Mouse (Mus musculus) MEL (cell line): ENCODE data around the gene 9230104L09Rik. TPM values are rescaled to one million over a fixed set of nuclear protein-coding genes. Genes with fewer than 3 reads are reported as not detected.

ENCODE experiments used
- DNase-seq: peaks from one replicate; pipeline ENCODE4 v3.0.0; 2011; ENCODE audit warnings: low read depth, low spot score
- H3K27ac ChIP-seq: 2 replicates; pipeline ENCODE4 v1.5.1; 2012; ENCODE audit warnings: low read depth, mild to moderate bottlenecking, control low read depth, low read length, moderate library complexity; ENCODE audit not compliant: control insufficient read depth
- H3K27me3 ChIP-seq, 2 experiments: fragments of 150-350 bp in 1 of 2; sonication (generic) in 1 of 2; 2 replicates each; pipeline ENCODE4 v1.6.1; 2012; ENCODE audit warnings: low read length in 2 of 2, mild to moderate bottlenecking in 2 of 2, improper control_type of control experiment in 1 of 2, moderate library complexity in 1 of 2; ENCODE audit not compliant: insufficient read depth in 2 of 2, control insufficient read depth in 1 of 2
- H3K36me3 ChIP-seq, 2 experiments: 2 replicates each; pipeline ENCODE4 v1.6.1; 2012 to 2014; ENCODE audit warnings: low read length in 2 of 2, improper control_type of control experiment in 1 of 2, inconsistent platforms in 1 of 2, mild to moderate bottlenecking in 1 of 2; ENCODE audit not compliant: insufficient read depth in 2 of 2, control insufficient read depth in 1 of 2
- H3K4me1 ChIP-seq, 2 experiments: fragments of 150-350 bp in 1 of 2; sonication (generic) in 1 of 2; 2 replicates each; pipeline ENCODE4 v1.6.1; 2012; ENCODE audit warnings: low read length in 2 of 2, improper control_type of control experiment in 1 of 2, mild to moderate bottlenecking in 1 of 2; ENCODE audit not compliant: insufficient read depth in 2 of 2, control insufficient read depth in 1 of 2
- H3K4me3 ChIP-seq, 2 experiments: fragments of 150-350 bp in 1 of 2; sonication (generic) in 1 of 2; 2 replicates each; pipeline ENCODE4 v1.5.1; 2012; ENCODE audit warnings: low read depth in 2 of 2, low read length in 2 of 2, mild to moderate bottlenecking in 2 of 2, moderate library complexity in 2 of 2, control low read depth in 1 of 2, improper control_type of control experiment in 1 of 2; ENCODE audit not compliant: control insufficient read depth in 1 of 2, insufficient read depth in 1 of 2
- H3K79me2 ChIP-seq: 2 replicates; pipeline ENCODE4 v1.6.1; 2012; ENCODE audit warnings: mild to moderate bottlenecking, low read length, moderate library complexity; ENCODE audit not compliant: control insufficient read depth, poor library complexity, insufficient read depth
- H3K9ac ChIP-seq: 2 replicates; pipeline ENCODE4 v1.6.1; 2012; ENCODE audit warnings: low read depth, mild to moderate bottlenecking, control low read depth, low read length, moderate library complexity; ENCODE audit not compliant: control insufficient read depth, poor library complexity, severe bottlenecking
- H3K9me3 ChIP-seq: fragments of 150-350 bp; sonication (generic); replicated peaks from 2 replicates; pipeline ENCODE4 v1.6.1; 2012; ENCODE audit warnings: mild to moderate bottlenecking, low read length, improper control_type of control experiment, moderate library complexity; ENCODE audit not compliant: insufficient read depth
- BHLHE40 ChIP-seq: IDR thresholded peaks from 2 replicates; pipeline ENCODE4 v1.6.1; 2012; ENCODE audit warnings: low read depth, mild to moderate bottlenecking, inconsistent platforms, low read length, improper control_type of control experiment, borderline replicate concordance
- CHD1 ChIP-seq: IDR thresholded peaks from 2 replicates; pipeline ENCODE4 v1.6.1; 2012; ENCODE audit warnings: low read depth, mild to moderate bottlenecking, inconsistent platforms, low read length, improper control_type of control experiment
- CHD2 ChIP-seq: IDR thresholded peaks from 2 replicates; pipeline ENCODE4 v1.6.1; 2011; ENCODE audit warnings: low read length, improper control_type of control experiment
- E2F4 ChIP-seq: IDR thresholded peaks from 2 replicates; pipeline ENCODE4 v1.6.1; 2011; ENCODE audit warnings: low read depth, low read length, improper control_type of control experiment, borderline replicate concordance
- ETS1 ChIP-seq: IDR thresholded peaks from 2 replicates; pipeline ENCODE4 v1.6.1; 2012; ENCODE audit warnings: low read depth, mild to moderate bottlenecking, inconsistent platforms, low read length, improper control_type of control experiment, moderate library complexity
- GATA1 ChIP-seq: IDR thresholded peaks from 2 replicates; pipeline ENCODE4 v1.6.1; 2011; ENCODE audit warnings: low read depth, low read length, improper control_type of control experiment
- HCFC1 ChIP-seq: IDR thresholded peaks from 2 replicates; pipeline ENCODE4 v1.6.1; 2012; ENCODE audit warnings: low read depth, mild to moderate bottlenecking, inconsistent platforms, low read length, improper control_type of control experiment, moderate library complexity
- JUND ChIP-seq: IDR thresholded peaks from 2 replicates; pipeline ENCODE4 v1.6.1; 2011; ENCODE audit warnings: low read depth, mild to moderate bottlenecking, improper control_type of control experiment, low read length
- MAX ChIP-seq: IDR thresholded peaks from 2 replicates; pipeline ENCODE4 v1.6.1; 2011; ENCODE audit warnings: low read length, improper control_type of control experiment
- MAZ ChIP-seq: IDR thresholded peaks from 2 replicates; pipeline ENCODE4 v1.6.1; 2012; ENCODE audit warnings: low read depth, mild to moderate bottlenecking, inconsistent platforms, low read length, improper control_type of control experiment
- MEF2A ChIP-seq: IDR thresholded peaks from 2 replicates; pipeline ENCODE4 v1.6.1; 2014; ENCODE audit warnings: low read depth, mild to moderate bottlenecking, inconsistent platforms, low read length, improper control_type of control experiment; ENCODE audit not compliant: poor library complexity, insufficient replicate concordance, severe bottlenecking; ENCODE audit errors: extremely low read depth
- MXI1 ChIP-seq: IDR thresholded peaks from 2 replicates; pipeline ENCODE4 v1.6.1; 2011; ENCODE audit warnings: mild to moderate bottlenecking, low read depth, low read length, improper control_type of control experiment
- MYB ChIP-seq: IDR thresholded peaks from 2 replicates; pipeline ENCODE4 v1.6.1; 2011; ENCODE audit warnings: mild to moderate bottlenecking, low read depth, low read length, improper control_type of control experiment
- MYC ChIP-seq: IDR thresholded peaks from 2 replicates; pipeline ENCODE4 v1.6.1; 2011; ENCODE audit warnings: low read depth, mild to moderate bottlenecking, low read length, improper control_type of control experiment, moderate library complexity
- POLR2A ChIP-seq, 2 experiments: IDR thresholded peaks; 2 replicates each; pipeline ENCODE4 v1.6.1; 2011 to 2012; ENCODE audit warnings: low read length in 2 of 2, mild to moderate bottlenecking in 2 of 2, control low read depth in 1 of 2, improper control_type of control experiment in 1 of 2, low read depth in 1 of 2, moderate library complexity in 1 of 2; ENCODE audit not compliant: control insufficient read depth in 1 of 2, insufficient read depth in 1 of 2, poor library complexity in 1 of 2
- POLR2AphosphoS2 ChIP-seq: IDR thresholded peaks from 2 replicates; pipeline ENCODE4 v1.6.1; 2011; ENCODE audit warnings: low read length, improper control_type of control experiment
- POLR2AphosphoS5 ChIP-seq: IDR thresholded peaks from 2 replicates; pipeline ENCODE4 v1.6.1; 2012; ENCODE audit warnings: low read depth, borderline replicate concordance, mild to moderate bottlenecking, inconsistent platforms, low read length, moderate library complexity, mixed read lengths
- RAD21 ChIP-seq: IDR thresholded peaks from 2 replicates; pipeline ENCODE4 v1.6.1; 2011; ENCODE audit warnings: mild to moderate bottlenecking, low read depth, low read length, improper control_type of control experiment
- SIN3A ChIP-seq: IDR thresholded peaks from 2 replicates; pipeline ENCODE4 v1.6.1; 2012; ENCODE audit warnings: low read length, improper control_type of control experiment, inconsistent platforms
- TBP ChIP-seq: IDR thresholded peaks from 2 replicates; pipeline ENCODE4 v1.8.0; 2011; ENCODE audit warnings: low read depth, low read length, improper control_type of control experiment
- TCF12 ChIP-seq: IDR thresholded peaks from 2 replicates; pipeline ENCODE4 v1.6.1; 2014; ENCODE audit warnings: low read depth, mild to moderate bottlenecking, inconsistent platforms, low read length, improper control_type of control experiment, moderate library complexity
- UBTF ChIP-seq: IDR thresholded peaks from 2 replicates; pipeline ENCODE4 v1.6.1; 2012; ENCODE audit warnings: low read depth, mild to moderate bottlenecking, inconsistent platforms, low read length, improper control_type of control experiment, moderate library complexity, borderline replicate concordance; ENCODE audit not compliant: insufficient read depth
- USF1 ChIP-seq: IDR thresholded peaks from 2 replicates; pipeline ENCODE4 v1.6.1; 2014; ENCODE audit warnings: low read depth, mild to moderate bottlenecking, inconsistent platforms, low read length, improper control_type of control experiment, moderate library complexity
- ZC3H11A ChIP-seq: IDR thresholded peaks from 2 replicates; pipeline ENCODE4 v1.6.1; 2012; ENCODE audit warnings: low read depth, mild to moderate bottlenecking, inconsistent platforms, low read length, improper control_type of control experiment
- ZMIZ1 ChIP-seq: IDR thresholded peaks from 2 replicates; pipeline ENCODE4 v1.6.1; 2012; ENCODE audit warnings: low read depth, mild to moderate bottlenecking, inconsistent platforms, low read length, improper control_type of control experiment, moderate library complexity
- ZNF384 ChIP-seq: IDR thresholded peaks from 2 replicates; pipeline ENCODE4 v1.6.1; 2012; ENCODE audit warnings: low read depth, mild to moderate bottlenecking, inconsistent platforms, low read length, improper control_type of control experiment
- polyA plus RNA-seq, 2 experiments: library from polyadenylated mRNA; stranded (reverse) in 1 of 2; unstranded in 1 of 2; fragments of >175 nt in 1 of 2; fragments of >200 nt in 1 of 2; gene quantifications; 2 replicates each; pipeline versions ENCODE4 v1.2.1 to v1.2.4; 2012; ENCODE audit warnings: low replicate concordance in 2 of 2, low read depth in 1 of 2; ENCODE audit not compliant: insufficient read length in 2 of 2, insufficient read depth in 1 of 2, missing spikeins in 1 of 2
- total RNA-seq: library from RNA; depleted of rRNA; stranded (reverse); fragments of 300-350 nt; gene quantifications from 2 replicates; pipeline ENCODE4 v1.2.3, GENCODE M21; 2012

9230104L09Rik gene
- total and polyA plus RNA-seq, 3 experiments: not detected

- Histone ChIP-seq H3K4me3 (no peak within 1 kb of the TSS), H3K79me2 (no peaks in the 10 kb centered on the region), H3K36me3 (no peaks in the 10 kb centered on the region), H3K9me3 (no peaks in the 10 kb centered on the region), H3K27me3 (no peaks in the 10 kb centered on the region), H3K9ac (no peak within 1 kb of the TSS), H3K27ac (no peak within 1 kb of the TSS), H3K4me1 (no peaks in the 10 kb centered on the region)
- TF ChIP-seq BHLHE40: no peak
- TF ChIP-seq USF1: no peak
- no peak for TF ChIP-seq ZNF384
- no peak for TF ChIP-seq E2F4
- TF ChIP-seq ETS1: no peak
- no peak for TF ChIP-seq CHD1
- no peak for TF ChIP-seq MYC
- no peak for TF ChIP-seq JUND
- TF ChIP-seq CHD2: no peak
- TF ChIP-seq MAZ: no peak
- TF ChIP-seq POLR2AphosphoS2: no peak
- no peak for TF ChIP-seq MYB
- TF ChIP-seq ZMIZ1: no peak
- no peak for TF ChIP-seq POLR2AphosphoS5
- TF ChIP-seq HCFC1: no peak
- no peak for TF ChIP-seq GATA1
- no peak for TF ChIP-seq MXI1
- no peak for TF ChIP-seq TBP
- no peak for TF ChIP-seq ZC3H11A
- no peak for TF ChIP-seq MAX
- DNase-seq: no peak
These were observed 44.9 kb downstream of the 9230104L09Rik start, which contains the start of gene Cst13 for GRCm38 (mm10) chr2:148819909-148820308. TSS of gene Cst13 (plus strand) at chr2:148820081.

- no peak overlapping the region for H3K27ac ChIP-seq
- no peak overlapping the region for H3K4me3 ChIP-seq
- TF ChIP-seq MEF2A: no peak
- TF ChIP-seq MAX: no peak
- TF ChIP-seq JUND: no peak
- TF ChIP-seq ZNF384: no peak
- TF ChIP-seq ETS1: no peak
- TF ChIP-seq SIN3A: no peak
- TF ChIP-seq MAZ: no peak
- TF ChIP-seq MXI1: no peak
- TF ChIP-seq ZC3H11A: no peak
- TF ChIP-seq POLR2A (IDR thresholded peaks at IDR 0.05; ENCODE audit: control insufficient read depth in 1 of 2, insufficient read depth in 1 of 2, low read depth in 1 of 2, low read length in 2 of 2, poor library complexity in 1 of 2): no peak
- TF ChIP-seq MYB: no peak
- TF ChIP-seq TCF12: no peak
- no peak for TF ChIP-seq UBTF
- no peak for TF ChIP-seq CHD1
- TF ChIP-seq BHLHE40: no peak
- no peak for TF ChIP-seq HCFC1
- TF ChIP-seq RAD21: no peak
- TF ChIP-seq USF1: no peak
- TF ChIP-seq POLR2AphosphoS2: no peak
- no peak for TF ChIP-seq TBP
- TF ChIP-seq, all 39 proteins: peak for 0
- DNase-seq: no peak
- no peaks in the 10 kb centered on the region for H3K36me3 ChIP-seq
- no peaks in the 10 kb centered on the region for H3K9me3 ChIP-seq
- no peaks in the 10 kb centered on the region for H3K4me1 ChIP-seq
- H3K79me2 ChIP-seq: no peaks in the 10 kb centered on the region
- H3K27me3 ChIP-seq: no peaks in the 10 kb centered on the region
- H3K9ac ChIP-seq: no peak overlapping the region
These were observed 58.1 kb downstream of the 9230104L09Rik start for GRCm38 (mm10) chr2:148806696-148807095.
